Mouse (Mus musculus) E14TG2a.4 (cell line): ENCODE data around the gene Syn3.

Source experiments
- CTCF ChIP-seq: conservative IDR thresholded peaks from 2 replicates; pipeline ENCODE4 v1.5.1; 2014; ENCODE audit warnings: low read length
- POU5F1 ChIP-seq: IDR thresholded peaks from 2 replicates; pipeline ENCODE4 v1.6.1; 2014; ENCODE audit warnings: low read length, borderline replicate concordance

DNA sequence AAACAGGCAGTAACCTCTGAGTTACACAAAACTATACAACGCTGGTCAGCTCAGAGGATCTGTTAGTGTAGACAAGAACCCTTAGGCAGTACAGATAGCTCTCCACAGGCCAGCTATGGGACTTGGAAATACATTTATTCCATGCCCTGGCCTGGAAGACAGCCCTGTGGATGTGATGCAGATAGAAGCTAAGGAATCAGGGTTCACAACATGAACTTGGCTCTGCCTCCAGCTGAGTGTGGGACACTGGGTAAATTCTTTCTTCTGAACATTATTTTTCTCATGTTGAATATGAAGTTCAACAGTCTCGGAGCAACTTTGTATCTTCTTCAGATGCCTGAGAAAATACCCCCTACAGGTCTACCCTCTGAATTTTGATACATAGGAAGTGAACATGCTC is 201.4 kb downstream of the Syn3 start:
- TF ChIP-seq CTCF (no peak), POU5F1 (no peak)
